Mouse (Mus musculus) retina, embryonic 14.5 days (tissue): ENCODE results near the gene B3gntl1.

Source experiments
- DNase-seq: peaks from one replicate; pipeline ENCODE4 v3.0.0-alpha.2; 2015; ENCODE audit warnings: low spot score

B3gntl1 gene

GRCm38 (mm10) chr11:121672990-121673572 lies at the start of gene B3gntl1:
B3gntl1 (minus strand) TSS chr11:121673153.
- peak; percentile 99 for DNase-seq

- no peak for DNase-seq
Measured at GRCm38 (mm10) chr11:121722434-121722833, 49.5 kb upstream of the B3gntl1 start.

GRCm38 (mm10) chr11:121720752-121721151 lies 47.8 kb upstream of the B3gntl1 start:
- DNase-seq = no peak

GRCm38 (mm10) chr11:121717724-121718123 lies 44.8 kb upstream of the B3gntl1 start:
- no peak for DNase-seq

- DNase-seq = no peak
Measured at GRCm38 (mm10) chr11:121714745-121715485, 42.0 kb upstream of the B3gntl1 start.

- DNase-seq = no peak
Measured at GRCm38 (mm10) chr11:121713569-121713968, 40.6 kb upstream of the B3gntl1 start.

GRCm38 (mm10) chr11:121712987-121713386 lies 40.0 kb upstream of the B3gntl1 start:
- DNase-seq = no peak

- DNase-seq = no peak
Measured at GRCm38 (mm10) chr11:121710245-121710644, 37.3 kb upstream of the B3gntl1 start.

GRCm38 (mm10) chr11:121709278-121709677 lies 36.3 kb upstream of the B3gntl1 start:
- DNase-seq = no peak

GRCm38 (mm10) chr11:121706521-121707005 lies 33.6 kb upstream of the B3gntl1 start:
- DNase-seq = no peak

GRCm38 (mm10) chr11:121703619-121704215 lies 30.8 kb upstream of the B3gntl1 start:
- DNase-seq = peak; percentile 7

GRCm38 (mm10) chr11:121702895-121703618 lies 30.1 kb upstream of the B3gntl1 start:
- DNase-seq = peak; percentile 42

GRCm38 (mm10) chr11:121702111-121702894 lies 29.4 kb upstream of the B3gntl1 start:
- DNase-seq = peak; percentile 74

- no peak for DNase-seq
Measured at GRCm38 (mm10) chr11:121701244-121701643, 28.3 kb upstream of the B3gntl1 start, which contains the start of gene Metrnl. Metrnl (plus strand) TSS chr11:121701544.

- no peak for DNase-seq
Measured at GRCm38 (mm10) chr11:121698381-121698955, 25.5 kb upstream of the B3gntl1 start.

- DNase-seq = no peak
Measured at GRCm38 (mm10) chr11:121697271-121697670, 24.3 kb upstream of the B3gntl1 start.

GRCm38 (mm10) chr11:121695304-121696064 lies 22.5 kb upstream of the B3gntl1 start:
- DNase-seq = no peak

- DNase-seq = no peak
Measured at GRCm38 (mm10) chr11:121688024-121688423, 15.1 kb upstream of the B3gntl1 start.

- DNase-seq = no peak
Measured at GRCm38 (mm10) chr11:121686674-121687073, 13.7 kb upstream of the B3gntl1 start.

- DNase-seq = no peak
Measured at GRCm38 (mm10) chr11:121686091-121686490, 13.1 kb upstream of the B3gntl1 start.
